Mouse (Mus musculus) forelimb bud, embryonic 11.5 days (tissue): Measurements from ENCODE around the gene Hapln4.

Experiments used
- DNase-seq: peaks from one replicate; pipeline ENCODE4 v3.0.0-alpha.2; 2012; ENCODE audit warnings: low read depth, low spot score

The Hapln4 gene

GRCm38 (mm10) chr8:70139026-70139857 is 56.0 kb downstream of the Hapln4 start, which contains the start of the genes Rfxank, Borcs8 and Mef2b:
TSS of gene Rfxank (minus strand) at chr8:70139154.
TSS of gene Borcs8 (plus strand) at chr8:70139499.
TSS of gene Mef2b (plus strand) at chr8:70139711.
- peak; percentile 100 for DNase-seq

DNA sequence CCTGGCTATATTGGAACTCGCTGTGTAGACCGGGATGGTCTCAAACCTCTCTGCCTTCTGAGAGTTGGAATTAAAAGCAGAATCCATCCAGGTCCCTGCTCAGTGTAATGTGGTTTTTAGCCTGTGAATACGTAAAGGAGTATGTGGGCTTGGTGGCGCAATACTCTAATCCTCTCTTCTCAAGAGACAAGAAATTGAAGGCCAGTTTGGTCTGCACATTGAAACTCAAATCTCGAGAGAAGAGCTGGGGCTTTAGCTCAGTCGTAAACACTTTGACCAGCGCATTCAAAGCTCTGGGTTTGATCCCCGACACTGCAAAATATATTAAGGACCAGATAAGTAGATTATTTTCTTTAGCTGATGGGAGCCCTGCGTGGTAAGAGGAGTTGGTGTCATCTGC is 56.7 kb downstream of the Hapln4 start:
- DNase-seq, result no peak
